Mouse (Mus musculus) embryonic facial prominence, embryonic 15.5 days (tissue): ENCODE measurements around the gene Rrp1b. TPM values are rescaled to one million over a fixed set of nuclear protein-coding genes. Genes with fewer than 3 reads are reported as not detected.
A peak's percentile ranks its signal among the peaks of the same experiment; 100 is the strongest.

ENCODE experiments used
- ATAC-seq: fragments of 200-750 bp; cut with Nextera tagmentation; 2 replicates; pipeline ENCODE4 v1.8.0; 2017; ENCODE audit warnings: low read depth, moderate TSS enrichment; ENCODE audit not compliant: insufficient number of reproducible peaks, low FRiP score, low TSS enrichment
- H3K27ac ChIP-seq: fragments of 300-500 bp; sonication (generic); replicated peaks from 2 replicates; pipeline ENCODE4 v1.5.1; 2015; ENCODE audit warnings: mild to moderate bottlenecking, inconsistent platforms
- H3K27me3 ChIP-seq: fragments of 300-500 bp; sonication (generic); 2 replicates; pipeline ENCODE4 v1.6.1; 2015; ENCODE audit warnings: inconsistent platforms
- H3K36me3 ChIP-seq: fragments of 300-500 bp; sonication (generic); 2 replicates; pipeline ENCODE4 v1.6.1; 2015; ENCODE audit warnings: mild to moderate bottlenecking, inconsistent platforms
- H3K4me1 ChIP-seq: fragments of 300-500 bp; sonication (generic); 2 replicates; pipeline ENCODE4 v1.6.1; 2015; ENCODE audit warnings: inconsistent platforms
- H3K4me2 ChIP-seq: fragments of 300-500 bp; sonication (generic); replicated peaks from 2 replicates; pipeline ENCODE4 v1.6.1; 2015; ENCODE audit warnings: mild to moderate bottlenecking, inconsistent platforms
- H3K4me3 ChIP-seq: fragments of 300-500 bp; sonication (generic); replicated peaks from 2 replicates; pipeline ENCODE4 v1.5.1; 2015; ENCODE audit warnings: mild to moderate bottlenecking, inconsistent platforms
- H3K9ac ChIP-seq: fragments of 300-500 bp; sonication (generic); 2 replicates; pipeline ENCODE4 v1.6.1; 2015; ENCODE audit warnings: inconsistent platforms
- H3K9me3 ChIP-seq: fragments of 300-500 bp; sonication (generic); replicated peaks from 2 replicates; pipeline ENCODE4 v1.6.1; 2016; ENCODE audit warnings: inconsistent platforms
- WGBS: fragments of 180-500 bp; shearing (Covaris S2); methylation state at CpG from one replicate; pipeline ENCODE4 v1.1.7; 2015; 5-methylcytosine and 5-hydroxymethylcytosine counted together
- polyA plus RNA-seq: library from polyadenylated mRNA; unstranded; fragments of >200 nt; fragmentation: Nextera tagmentation; extraction: Ambion mirVana; gene quantifications from 2 replicates; pipeline ENCODE4 v1.2.1, GENCODE M21; 2015

The Rrp1b gene
- 56.1 and 57.9 TPM in 2 replicates for polyA plus RNA-seq

GRCm38 (mm10) chr17:32035609-32036508, at the start of gene Rrp1b, which contains the start of gene Hsf2bp:
TSS of gene Rrp1b (plus strand) at chr17:32036100.
TSS of gene Hsf2bp (minus strand) at chr17:32036349.
- peak within 1 kb of the TSS; percentile 89 for H3K9ac ChIP-seq
- peaks cover 28% of the 10 kb centered on the region for H3K4me1 ChIP-seq
- H3K9me3 ChIP-seq: no peaks in the 10 kb centered on the region
- H3K27me3 ChIP-seq: no peaks in the 10 kb centered on the region
- peak within 1 kb of the TSS; percentile 90 for H3K4me2 ChIP-seq
- H3K36me3 ChIP-seq: 0 out of 2 replicates have a peak, but pooled peaks cover 6% of the 10 kb centered on the region
- peak within 1 kb of the TSS; percentile 85 for H3K27ac ChIP-seq
- H3K4me3 ChIP-seq: peak within 1 kb of the TSS; percentile 81
- 4% methylated on average over 52 of the region's 52 CpGs for whole genome bisulfite sequencing
- ATAC-seq: peak; percentile 91

DNA sequence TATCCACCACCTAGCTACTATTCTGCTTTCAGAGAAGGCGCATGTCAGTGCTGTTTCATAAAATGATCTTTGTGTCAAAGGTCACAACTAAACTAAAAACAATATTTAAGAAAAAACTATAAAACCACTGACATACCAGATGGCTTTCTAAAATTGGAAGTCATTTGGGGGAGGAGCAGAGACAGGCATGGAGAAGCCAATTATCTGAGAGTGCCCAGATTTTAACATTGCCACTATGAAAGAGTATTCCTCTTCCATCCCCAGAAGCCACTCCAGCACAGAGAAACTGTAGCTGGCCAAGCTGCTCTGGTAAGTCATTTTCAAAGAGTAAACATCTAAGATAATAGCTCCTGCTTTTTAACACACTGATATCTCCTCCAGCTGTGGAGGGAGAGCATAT, 49.0 kb upstream of the Rrp1b start:
- H3K36me3 ChIP-seq: no peaks in the 10 kb centered on the region
- no peak overlapping the region for H3K27ac ChIP-seq
- no peak for ATAC-seq
- H3K4me3 ChIP-seq: no peak overlapping the region
- WGBS: 80% methylated on average over 1 of the region's 1 CpGs
- H3K9me3 ChIP-seq: no peaks in the 10 kb centered on the region
- H3K4me1 ChIP-seq: peaks cover 20% of the 10 kb centered on the region
- no peak overlapping the region for H3K4me2 ChIP-seq
- H3K9ac ChIP-seq: no peak overlapping the region
- H3K27me3 ChIP-seq: no peaks in the 10 kb centered on the region

GRCm38 (mm10) chr17:31989035-31989434, 46.9 kb upstream of the Rrp1b start:
- WGBS: 89% methylated on average over 2 of the region's 2 CpGs

GRCm38 (mm10) chr17:31992004-31992403, 43.9 kb upstream of the Rrp1b start:
- no peaks in the 10 kb centered on the region for H3K9me3 ChIP-seq
- no peak overlapping the region for H3K4me3 ChIP-seq
- H3K4me1 ChIP-seq: 0 out of 2 replicates have a peak, but pooled peaks cover 2% of the 10 kb centered on the region
- no peak overlapping the region for H3K27ac ChIP-seq
- WGBS: 47% methylated on average over 2 of the region's 2 CpGs
- ATAC-seq: no peak
- H3K27me3 ChIP-seq: no peaks in the 10 kb centered on the region
- H3K4me2 ChIP-seq: no peak overlapping the region
- no peak overlapping the region for H3K9ac ChIP-seq
- H3K36me3 ChIP-seq: no peaks in the 10 kb centered on the region

More at GRCm38 (mm10) chr17:31989035-31989434, 46.9 kb upstream of the Rrp1b start:
- Histone ChIP-seq H3K9ac (no peak overlapping the region), H3K4me2 (no peak overlapping the region), H3K27me3 (no peaks in the 10 kb centered on the region), H3K4me1 (0 out of 2 replicates have a peak, but pooled peaks cover 2% of the 10 kb centered on the region), H3K4me3 (no peak overlapping the region), H3K9me3 (no peaks in the 10 kb centered on the region), H3K27ac (no peak overlapping the region), H3K36me3 (no peaks in the 10 kb centered on the region)
- no peak for ATAC-seq

DNA sequence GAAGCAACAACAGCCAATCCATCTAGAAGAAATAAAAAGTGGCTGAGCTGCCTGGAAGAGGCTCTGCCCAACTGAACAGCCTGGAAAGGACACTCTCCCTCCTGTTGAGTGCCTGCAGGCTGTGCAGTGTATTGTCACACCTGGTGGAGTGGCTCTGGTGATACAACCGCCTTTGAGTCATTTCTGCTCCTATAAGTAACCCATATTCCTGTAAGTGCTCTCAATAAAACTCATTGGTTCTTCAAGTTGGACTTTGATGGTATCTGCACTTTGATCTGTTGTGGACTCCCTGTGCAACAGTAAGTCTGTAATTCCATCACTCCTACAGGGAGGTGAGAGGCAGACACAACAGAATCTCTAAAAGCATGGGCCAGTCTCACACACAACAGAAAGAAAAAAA, 42.5 kb upstream of the Rrp1b start:
- Histone ChIP-seq H3K27ac (no peak overlapping the region), H3K27me3 (no peaks in the 10 kb centered on the region), H3K4me2 (no peak overlapping the region), H3K9ac (no peak overlapping the region), H3K4me1 (no peaks in the 10 kb centered on the region), H3K36me3 (no peaks in the 10 kb centered on the region), H3K4me3 (no peak overlapping the region), H3K9me3 (no peaks in the 10 kb centered on the region)
- no peak for ATAC-seq
- 87% methylated on average over 1 of the region's 1 CpGs for WGBS

DNA sequence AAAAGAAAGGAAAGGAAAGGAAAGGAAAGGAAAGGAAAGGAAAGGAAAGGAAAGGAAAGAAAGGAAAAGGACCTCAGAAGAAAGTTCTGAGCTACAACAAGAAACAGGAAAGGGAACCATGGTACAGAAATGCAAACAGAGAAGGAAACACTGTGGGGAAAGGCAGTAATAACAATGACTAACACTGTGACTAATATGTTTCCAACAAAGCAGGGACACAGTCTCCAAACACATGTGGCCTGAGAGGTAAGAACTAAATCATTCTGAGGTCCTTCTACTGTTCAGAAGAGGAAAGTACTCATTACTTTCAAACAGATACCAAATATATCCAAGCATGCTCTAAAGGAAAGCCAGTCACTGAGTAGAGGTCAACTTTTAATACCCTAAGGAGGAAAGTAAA, 41.8 kb upstream of the Rrp1b start:
- no peaks in the 10 kb centered on the region for H3K27me3 ChIP-seq
- H3K27ac ChIP-seq: 0 out of 2 replicates have a peak overlapping the region, but pooled peaks have one; percentile 39
- H3K4me3 ChIP-seq: no peak overlapping the region
- H3K4me1 ChIP-seq: no peaks in the 10 kb centered on the region
- H3K4me2 ChIP-seq: no peak overlapping the region
- no peak for ATAC-seq
- no peaks in the 10 kb centered on the region for H3K9me3 ChIP-seq
- H3K36me3 ChIP-seq: no peaks in the 10 kb centered on the region
- H3K9ac ChIP-seq: no peak overlapping the region

DNA sequence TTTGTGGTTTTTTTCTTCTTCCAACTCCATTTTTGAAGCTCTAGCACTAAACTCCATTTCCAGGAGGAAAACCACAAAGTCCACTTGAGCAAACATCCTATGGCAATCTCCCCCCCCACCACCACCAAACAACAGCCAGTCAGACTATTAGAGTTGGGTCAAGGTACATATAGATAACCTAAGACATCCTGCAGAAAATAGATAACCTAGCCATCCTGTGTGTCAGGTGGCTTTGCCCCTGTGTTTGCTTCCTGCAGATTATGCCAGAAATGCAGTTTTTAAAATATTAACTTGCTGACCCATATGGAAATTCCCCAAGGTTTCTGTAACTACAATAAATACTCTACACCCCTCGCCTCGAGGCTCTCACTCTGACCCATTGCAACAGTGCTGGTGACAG, 40.1 kb upstream of the Rrp1b start:
- Histone ChIP-seq H3K4me1 (no peaks in the 10 kb centered on the region), H3K36me3 (no peaks in the 10 kb centered on the region), H3K27me3 (no peaks in the 10 kb centered on the region), H3K9me3 (no peaks in the 10 kb centered on the region), H3K27ac (no peak overlapping the region), H3K4me2 (no peak overlapping the region), H3K4me3 (no peak overlapping the region), H3K9ac (no peak overlapping the region)
- WGBS: 82% methylated on average over 2 of the region's 2 CpGs
- no peak for ATAC-seq

DNA sequence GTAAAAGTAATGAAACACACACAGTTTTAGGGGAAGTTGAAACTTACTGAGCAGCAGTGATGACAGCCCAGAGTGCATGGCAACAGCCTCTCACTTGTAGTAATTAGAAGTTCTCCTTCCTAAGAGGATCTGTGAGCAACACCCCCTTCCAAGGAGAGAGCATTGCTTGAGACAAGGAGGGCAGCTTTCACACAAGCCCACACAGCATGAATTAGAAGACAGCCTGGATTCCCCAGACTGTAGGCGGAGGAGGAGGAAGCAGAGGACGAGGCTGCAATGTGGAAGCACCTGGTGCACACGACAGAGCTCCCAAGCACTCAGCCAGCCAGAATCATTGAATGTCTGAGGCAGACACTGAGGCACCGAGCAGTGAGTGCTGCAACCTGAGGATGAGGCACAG, 39.6 kb upstream of the Rrp1b start:
- Histone ChIP-seq H3K27me3 (no peaks in the 10 kb centered on the region), H3K4me2 (no peak overlapping the region), H3K4me3 (no peak overlapping the region), H3K36me3 (no peaks in the 10 kb centered on the region), H3K9me3 (no peaks in the 10 kb centered on the region), H3K27ac (no peak overlapping the region), H3K4me1 (no peaks in the 10 kb centered on the region), H3K9ac (no peak overlapping the region)
- 69% methylated on average over 4 of the region's 4 CpGs for WGBS
- no peak for ATAC-seq

GRCm38 (mm10) chr17:31998351-31998750, 37.5 kb upstream of the Rrp1b start:
- no peaks in the 10 kb centered on the region for H3K36me3 ChIP-seq
- ATAC-seq: no peak
- H3K4me3 ChIP-seq: no peak overlapping the region
- H3K4me2 ChIP-seq: no peak overlapping the region
- no peaks in the 10 kb centered on the region for H3K27me3 ChIP-seq
- 49% methylated on average over 1 of the region's 1 CpGs for WGBS
- H3K4me1 ChIP-seq: no peaks in the 10 kb centered on the region
- H3K27ac ChIP-seq: no peak overlapping the region
- H3K9me3 ChIP-seq: no peaks in the 10 kb centered on the region
- H3K9ac ChIP-seq: no peak overlapping the region

DNA sequence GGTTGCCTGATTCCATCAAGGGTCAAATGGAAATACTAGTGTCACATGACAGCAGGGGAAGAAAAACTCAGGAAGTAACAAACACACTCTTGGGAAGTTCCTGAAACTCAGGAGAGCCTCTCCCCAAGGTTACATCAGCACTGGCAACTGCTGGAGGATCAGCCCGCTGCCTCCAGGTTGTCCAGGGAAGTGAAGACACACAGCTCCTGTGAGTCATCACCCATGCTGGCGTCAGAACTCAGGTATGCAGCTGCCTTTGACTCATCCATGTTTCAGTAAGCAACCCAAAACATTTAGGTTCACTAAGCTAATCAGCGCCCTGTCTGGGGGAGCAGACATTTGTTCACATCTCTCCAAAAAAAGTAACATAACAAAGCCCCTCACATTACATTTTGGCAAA, 32.6 kb upstream of the Rrp1b start:
- 77% methylated on average over 3 of the region's 3 CpGs for WGBS
- Histone ChIP-seq H3K27me3 (no peaks in the 10 kb centered on the region), H3K27ac (no peak overlapping the region), H3K36me3 (no peaks in the 10 kb centered on the region), H3K9me3 (no peaks in the 10 kb centered on the region), H3K9ac (no peak overlapping the region), H3K4me3 (no peak overlapping the region), H3K4me2 (no peak overlapping the region), H3K4me1 (no peaks in the 10 kb centered on the region)
- no peak for ATAC-seq

GRCm38 (mm10) chr17:32006800-32007199, 29.1 kb upstream of the Rrp1b start:
- H3K9ac ChIP-seq: no peak overlapping the region
- no peaks in the 10 kb centered on the region for H3K27me3 ChIP-seq
- H3K9me3 ChIP-seq: no peaks in the 10 kb centered on the region
- H3K4me1 ChIP-seq: no peaks in the 10 kb centered on the region
- ATAC-seq: no peak
- no peak overlapping the region for H3K4me3 ChIP-seq
- H3K36me3 ChIP-seq: no peaks in the 10 kb centered on the region
- H3K27ac ChIP-seq: no peak overlapping the region
- 65% methylated on average over 5 of the region's 5 CpGs for WGBS
- no peak overlapping the region for H3K4me2 ChIP-seq
